Mouse (Mus musculus) megakaryocyte, embryonic 14.5 days (primary cell): Measurements from ENCODE around the gene Shcbp1l. TPM values are rescaled to one million over a fixed set of nuclear protein-coding genes. Genes with fewer than 3 reads are reported as not detected.

Source experiments
- H3K27me3 ChIP-seq: replicated peaks from 2 replicates; pipeline ENCODE3; 2012; ENCODE audit warnings: inconsistent platforms
- H3K36me3 ChIP-seq: replicated peaks from 2 replicates; pipeline ENCODE3; 2012; ENCODE audit warnings: low read length, inconsistent platforms, mixed read lengths
- H3K4me1 ChIP-seq: 2 replicates; pipeline ENCODE4 v1.6.1; 2012; ENCODE audit warnings: inconsistent platforms
- H3K4me3 ChIP-seq: replicated peaks from 2 replicates; pipeline ENCODE3; 2012; ENCODE audit warnings: moderate library complexity, mild to moderate bottlenecking, inconsistent platforms
- H3K9me3 ChIP-seq: 2 replicates; pipeline ENCODE4 v1.6.1; 2012; ENCODE audit warnings: inconsistent platforms
- FLI1 ChIP-seq: IDR thresholded peaks from 2 replicates; pipeline ENCODE4 v1.6.1; 2012; ENCODE audit warnings: low read length, inconsistent platforms, mixed read lengths
- GATA1 ChIP-seq: IDR thresholded peaks from 3 replicates; pipeline ENCODE4 v1.6.1; 2012; ENCODE audit warnings: mixed read lengths, low read length, inconsistent platforms, borderline replicate concordance
- polyA plus RNA-seq: library from polyadenylated mRNA; stranded (reverse); fragments of >175 nt; gene quantifications from 2 replicates; pipeline ENCODE4 v1.2.3, GENCODE M21; 2012; ENCODE audit warnings: low replicate concordance; ENCODE audit not compliant: insufficient read depth

The Shcbp1l gene
- polyA plus RNA-seq, 1 experiment, result not detected

GRCm38 (mm10) chr1:153432329-153432728 is 7.4 kb downstream of the Shcbp1l start:
- peaks cover 12% of the 10 kb centered on the region for H3K4me1 ChIP-seq
- no peak for TF ChIP-seq GATA1
- TF ChIP-seq FLI1, result no peak
- no peaks in the 10 kb centered on the region for H3K9me3 ChIP-seq

DNA sequence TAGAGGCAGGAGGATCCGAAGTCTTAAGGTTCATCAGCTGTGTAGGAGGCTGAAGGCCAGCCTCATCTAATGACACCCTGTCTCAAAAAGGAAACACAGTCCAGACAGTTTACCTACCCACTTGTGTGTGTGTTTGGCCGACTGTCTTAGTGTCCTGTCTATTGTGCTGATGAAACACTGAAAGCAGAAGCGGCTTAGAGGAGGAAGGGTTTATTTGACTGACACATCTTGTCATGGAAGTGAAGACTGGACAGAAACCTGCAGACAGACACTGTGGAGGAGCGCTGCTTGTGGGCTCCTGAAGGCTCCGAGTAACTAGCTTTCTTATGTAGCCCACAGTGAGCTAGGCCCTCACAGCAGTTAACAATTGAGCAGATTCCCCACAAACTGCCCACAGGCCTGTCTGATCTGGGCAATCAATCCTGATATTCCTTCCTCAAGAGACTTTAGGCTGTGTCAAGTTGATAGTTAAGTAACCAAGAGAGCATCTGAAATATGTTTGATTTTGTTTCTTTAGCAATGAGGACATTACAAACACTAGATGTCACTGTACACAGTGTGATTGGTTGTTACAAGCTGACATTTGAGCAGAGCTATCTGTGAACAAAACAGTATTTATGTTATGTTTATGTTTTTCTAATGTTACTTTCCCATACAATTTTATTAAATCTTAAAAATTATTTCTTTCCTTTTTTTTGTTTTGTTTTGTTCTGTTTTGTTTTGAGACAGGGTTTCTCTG is 9.1 kb downstream of the Shcbp1l start:
- no peak for TF ChIP-seq FLI1
- TF ChIP-seq GATA1, result no peak
- H3K27me3 ChIP-seq, result peaks cover 10% of the 10 kb centered on the region
- H3K36me3 ChIP-seq, result no peaks in the 10 kb centered on the region
- H3K4me3 ChIP-seq, result no peak overlapping the region
- H3K4me1 ChIP-seq, result peaks cover 12% of the 10 kb centered on the region
- H3K9me3 ChIP-seq, result no peaks in the 10 kb centered on the region

More at GRCm38 (mm10) chr1:153432329-153432728, 7.4 kb downstream of the Shcbp1l start:
- no peak overlapping the region for H3K4me3 ChIP-seq
- peaks cover 13% of the 10 kb centered on the region for H3K27me3 ChIP-seq
- H3K36me3 ChIP-seq, result no peaks in the 10 kb centered on the region

- Histone ChIP-seq H3K27me3 (peaks cover 2% of the 10 kb centered on the region), H3K36me3 (no peaks in the 10 kb centered on the region), H3K4me1 (peaks cover 13% of the 10 kb centered on the region)
Observed at GRCm38 (mm10) chr1:153437536-153437935, 12.6 kb downstream of the Shcbp1l start.

DNA sequence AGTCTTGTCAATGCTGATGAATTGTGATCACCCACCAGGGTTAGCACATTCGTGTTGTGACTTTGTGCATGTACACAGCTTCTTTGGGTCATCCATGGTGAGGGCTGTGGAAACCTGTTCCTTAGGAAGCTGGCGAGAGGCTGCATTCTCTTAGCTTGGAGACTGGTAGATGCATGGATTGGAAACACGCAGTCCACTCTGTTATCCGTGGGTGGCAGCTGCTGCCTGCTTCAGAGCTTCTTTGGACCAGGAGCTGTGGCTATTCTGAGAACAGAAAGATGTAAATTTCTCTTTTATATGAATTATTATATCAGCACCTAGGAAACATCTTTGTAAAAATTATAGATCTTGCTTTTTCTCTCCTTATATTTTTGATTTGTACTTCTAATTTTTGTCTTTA is 15.8 kb downstream of the Shcbp1l start:
- H3K9me3 ChIP-seq, result peaks cover 8% of the 10 kb centered on the region

More at GRCm38 (mm10) chr1:153437536-153437935, 12.6 kb downstream of the Shcbp1l start:
- peaks cover 8% of the 10 kb centered on the region for H3K9me3 ChIP-seq
- no peak overlapping the region for H3K4me3 ChIP-seq
- TF ChIP-seq FLI1 (no peak), GATA1 (no peak)

DNA sequence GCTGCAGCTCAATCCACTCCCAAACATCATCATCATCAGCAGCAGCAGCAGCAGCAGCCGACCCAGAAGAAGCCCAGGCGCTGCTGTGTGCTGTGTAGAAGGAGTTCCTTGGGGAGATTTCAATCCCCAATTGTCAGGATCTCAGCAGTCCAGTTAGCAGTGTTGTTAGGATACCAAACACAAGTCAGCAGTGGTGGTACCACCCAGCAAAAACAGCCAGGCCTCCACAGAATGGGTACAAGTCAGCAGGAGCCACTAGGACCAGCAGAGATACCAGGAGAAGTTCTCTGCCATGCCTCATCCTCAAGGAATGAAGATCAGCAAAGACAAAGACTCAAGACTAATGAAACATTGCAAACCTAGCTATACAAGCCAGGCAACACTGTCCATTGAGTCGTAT is 16.7 kb downstream of the Shcbp1l start:
- H3K4me3 ChIP-seq, result no peak overlapping the region
- H3K9me3 ChIP-seq, result peaks cover 8% of the 10 kb centered on the region
- H3K4me1 ChIP-seq, result peaks cover 13% of the 10 kb centered on the region
- peaks cover 2% of the 10 kb centered on the region for H3K36me3 ChIP-seq
- H3K27me3 ChIP-seq, result peaks cover 2% of the 10 kb centered on the region
- TF ChIP-seq FLI1 (no peak), GATA1 (no peak)

More for the DNA sequence above, 15.8 kb downstream of the Shcbp1l start:
- peaks cover 2% of the 10 kb centered on the region for H3K27me3 ChIP-seq
- peaks cover 13% of the 10 kb centered on the region for H3K4me1 ChIP-seq
- no peaks in the 10 kb centered on the region for H3K36me3 ChIP-seq
- H3K4me3 ChIP-seq, result no peak overlapping the region
- TF ChIP-seq GATA1, result no peak
- TF ChIP-seq FLI1, result no peak

DNA sequence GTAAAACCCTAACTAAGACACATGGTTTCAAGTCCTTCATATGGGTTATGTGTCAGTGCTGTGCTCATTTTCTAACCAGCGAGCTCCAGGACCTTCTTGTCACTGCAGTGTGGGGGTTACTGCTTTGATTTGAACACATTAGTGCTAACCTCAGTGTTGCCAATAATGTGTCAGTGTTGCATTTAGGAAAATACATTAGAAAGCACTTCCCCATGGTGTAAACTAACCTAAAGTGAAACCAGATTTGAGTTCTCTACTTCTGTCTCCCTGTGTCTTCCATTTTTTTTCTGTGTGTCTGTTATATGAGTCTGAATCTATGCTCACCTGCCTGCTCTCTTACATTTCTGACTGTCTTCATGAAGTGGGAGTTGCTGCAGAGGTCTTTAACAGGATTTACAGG is 18.1 kb downstream of the Shcbp1l start:
- peaks cover 8% of the 10 kb centered on the region for H3K9me3 ChIP-seq
- H3K36me3 ChIP-seq, result peaks cover 3% of the 10 kb centered on the region
- H3K27me3 ChIP-seq, result peaks cover under 1% of the 10 kb centered on the region
- peaks cover 13% of the 10 kb centered on the region for H3K4me1 ChIP-seq
- no peak overlapping the region for H3K4me3 ChIP-seq
- TF ChIP-seq FLI1 (no peak), GATA1 (no peak)

DNA sequence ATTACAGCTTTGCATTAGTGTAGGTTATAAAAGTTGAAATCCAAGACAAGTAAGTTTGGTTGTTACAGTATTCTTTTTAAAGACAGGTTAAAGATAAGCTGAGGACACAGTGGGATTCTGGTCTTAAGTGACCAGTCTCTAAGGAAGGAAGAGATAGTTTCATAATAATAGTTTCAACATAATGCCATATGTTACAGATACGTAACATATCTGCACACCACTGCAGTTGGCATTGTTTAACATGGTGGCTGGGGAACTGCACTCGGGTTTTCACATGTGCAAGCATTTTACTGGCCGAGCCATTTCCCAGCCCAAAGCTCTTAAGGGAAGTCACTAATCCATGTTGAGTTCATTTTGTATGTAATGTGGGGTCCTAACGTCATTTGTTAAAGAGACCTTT is 18.7 kb downstream of the Shcbp1l start:
- H3K27me3 ChIP-seq, result no peaks in the 10 kb centered on the region
- H3K4me1 ChIP-seq, result peaks cover 13% of the 10 kb centered on the region
- no peak for TF ChIP-seq FLI1
- H3K9me3 ChIP-seq, result peaks cover 8% of the 10 kb centered on the region
- no peak overlapping the region for H3K4me3 ChIP-seq
- H3K36me3 ChIP-seq, result peaks cover 3% of the 10 kb centered on the region

DNA sequence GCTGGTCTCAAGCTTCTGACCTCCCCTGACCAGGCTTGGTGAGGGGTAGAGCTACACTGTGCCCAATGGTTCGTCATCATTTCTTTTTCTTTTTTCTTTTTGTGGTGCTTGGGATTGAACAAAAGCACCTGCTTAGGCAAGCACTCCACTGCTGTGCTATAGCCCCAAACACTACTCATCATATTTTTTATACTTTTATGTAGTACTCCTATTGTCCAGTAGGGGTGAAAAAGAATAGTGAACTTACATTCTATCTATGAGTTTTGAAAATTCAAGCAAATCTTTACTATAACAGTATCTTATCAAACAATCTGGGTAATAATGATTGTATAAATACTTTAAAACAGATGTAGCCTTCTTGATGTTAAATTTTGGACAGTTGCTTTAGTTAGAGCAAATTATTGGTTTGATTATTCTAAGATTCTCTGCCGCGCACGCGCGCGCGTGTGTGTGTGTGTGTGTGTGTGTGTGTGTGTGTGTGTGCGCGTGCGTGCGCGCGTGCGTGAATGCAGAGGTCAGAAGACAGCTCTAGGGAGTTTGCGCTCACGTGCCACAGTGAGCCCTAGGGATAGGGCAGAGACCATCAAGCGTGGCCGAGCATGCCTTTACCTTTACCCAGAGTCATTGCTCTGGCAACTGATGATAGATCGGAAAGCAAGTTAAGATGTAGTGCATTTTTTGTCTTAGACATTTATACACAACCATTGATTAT is 21.3 kb downstream of the Shcbp1l start:
- TF ChIP-seq GATA1 (no peak), FLI1 (no peak)
- peaks cover 8% of the 10 kb centered on the region for H3K9me3 ChIP-seq
- H3K36me3 ChIP-seq, result peaks cover 12% of the 10 kb centered on the region
- no peaks in the 10 kb centered on the region for H3K27me3 ChIP-seq
- H3K4me1 ChIP-seq, result 0 out of 2 replicates have a peak, but pooled peaks cover 2% of the 10 kb centered on the region
- H3K4me3 ChIP-seq, result no peak overlapping the region

GRCm38 (mm10) chr1:153451237-153452154 is 26.5 kb downstream of the Shcbp1l start:
- no peaks in the 10 kb centered on the region for H3K27me3 ChIP-seq
- no peaks in the 10 kb centered on the region for H3K9me3 ChIP-seq
- H3K4me1 ChIP-seq, result no peaks in the 10 kb centered on the region
- H3K36me3 ChIP-seq, result peaks cover 56% of the 10 kb centered on the region
- H3K4me3 ChIP-seq, result no peak overlapping the region
- TF ChIP-seq FLI1 (no peak), GATA1 (no peak)

DNA sequence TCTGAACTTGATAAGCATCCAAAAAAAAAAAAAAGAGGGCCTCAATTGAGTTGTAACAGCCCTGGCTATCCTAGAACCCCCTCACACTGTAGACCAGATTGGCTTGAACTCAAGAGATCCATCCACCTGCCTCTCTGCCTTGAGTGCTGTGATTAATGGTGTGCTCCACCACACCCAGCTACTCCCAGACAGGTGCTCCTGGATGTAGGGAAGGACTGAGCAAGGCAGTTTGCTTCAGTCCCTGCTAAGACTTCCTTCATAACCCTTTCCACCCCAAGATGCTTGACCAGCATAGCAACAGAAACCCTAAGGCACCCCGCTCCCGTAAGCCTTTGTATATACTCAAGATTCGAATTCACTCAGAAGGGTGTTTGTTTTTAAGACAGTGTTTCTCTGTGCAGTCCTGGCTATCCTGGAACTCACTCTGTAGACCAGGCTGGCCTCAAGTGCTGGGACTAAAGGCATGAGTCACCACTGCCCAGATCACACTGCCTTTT is 28.2 kb downstream of the Shcbp1l start:
- H3K4me1 ChIP-seq, result no peaks in the 10 kb centered on the region
- no peaks in the 10 kb centered on the region for H3K9me3 ChIP-seq
- no peak overlapping the region for H3K4me3 ChIP-seq
- peaks cover 70% of the 10 kb centered on the region for H3K36me3 ChIP-seq
- no peaks in the 10 kb centered on the region for H3K27me3 ChIP-seq
- TF ChIP-seq FLI1 (no peak), GATA1 (no peak)
